Mouse (Mus musculus) kidney, embryonic 15.5 days (tissue): ENCODE measurements around the gene Csn3. TPM values are rescaled to one million over a fixed set of nuclear protein-coding genes. Genes with fewer than 3 reads are reported as not detected.

Experiments
- ATAC-seq: fragments of 200-750 bp; cut with Nextera tagmentation; replicated peaks from 2 replicates; pipeline ENCODE4 v1.8.0; 2017; ENCODE audit warnings: moderate TSS enrichment; ENCODE audit not compliant: low FRiP score
- H3K27ac ChIP-seq: fragments of 300-500 bp; sonication (generic); 2 replicates; pipeline ENCODE4 v1.5.1; 2015; ENCODE audit warnings: mild to moderate bottlenecking, inconsistent platforms
- H3K27me3 ChIP-seq: fragments of 300-500 bp; sonication (generic); 2 replicates; pipeline ENCODE4 v1.6.1; 2015; ENCODE audit warnings: inconsistent platforms
- H3K36me3 ChIP-seq: fragments of 300-500 bp; sonication (generic); 2 replicates; pipeline ENCODE4 v1.6.1; 2015; ENCODE audit warnings: inconsistent platforms
- H3K4me1 ChIP-seq: fragments of 300-500 bp; sonication (generic); 2 replicates; pipeline ENCODE4 v1.6.1; 2015; ENCODE audit warnings: inconsistent platforms
- H3K4me2 ChIP-seq: fragments of 300-500 bp; sonication (generic); 2 replicates; pipeline ENCODE4 v1.6.1; 2015; ENCODE audit warnings: moderate library complexity, mild to moderate bottlenecking, inconsistent platforms
- H3K4me3 ChIP-seq: fragments of 300-500 bp; sonication (generic); replicated peaks from 2 replicates; pipeline ENCODE4 v1.5.1; 2015; ENCODE audit warnings: mild to moderate bottlenecking, inconsistent platforms
- H3K9ac ChIP-seq: fragments of 300-500 bp; sonication (generic); 2 replicates; pipeline ENCODE4 v1.6.1; 2015; ENCODE audit warnings: mild to moderate bottlenecking, inconsistent platforms
- H3K9me3 ChIP-seq: fragments of 300-500 bp; sonication (generic); replicated peaks from 2 replicates; pipeline ENCODE4 v1.6.1; 2016; ENCODE audit warnings: inconsistent platforms
- WGBS: fragments of 180-500 bp; shearing (Covaris S2); methylation state at CpG from one replicate; pipeline ENCODE4 v1.1.7; 2015; ENCODE audit warnings: mixed read lengths; 5-methylcytosine and 5-hydroxymethylcytosine counted together
- polyA plus RNA-seq: library from polyadenylated mRNA; unstranded; fragments of >200 nt; fragmentation: Nextera tagmentation; extraction: Ambion mirVana; gene quantifications from 2 replicates; pipeline ENCODE4 v1.2.1, GENCODE M21; 2015

The Csn3 gene
- 0.42 and 0.67 TPM in 2 replicates for polyA plus RNA-seq

DNA sequence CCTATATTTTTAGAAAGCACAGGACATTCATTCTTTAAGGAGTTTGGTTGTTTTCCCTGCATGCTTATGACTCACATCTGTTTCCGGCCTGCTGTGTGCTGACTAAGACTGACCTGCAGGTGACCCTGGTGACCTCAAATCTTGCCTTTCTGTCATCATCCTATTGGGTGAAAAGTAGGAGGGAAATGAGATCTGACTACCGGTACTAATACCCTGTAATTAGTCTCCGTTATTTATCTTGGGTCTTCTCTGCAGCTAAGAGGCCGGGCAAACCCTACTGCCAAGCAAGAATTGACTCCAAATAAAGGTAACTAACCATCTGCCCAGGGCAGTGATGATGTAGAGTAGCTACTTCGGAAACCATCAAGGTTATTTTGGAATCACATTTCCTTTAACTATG, at the start of gene Csn3:
Csn3 (plus strand) TSS at position 208 of the 400 bp plus-strand sequence.
- no peak within 1 kb of the TSS for H3K9ac ChIP-seq
- no peak within 1 kb of the TSS for H3K4me3 ChIP-seq
- no peaks in the 10 kb centered on the region for H3K9me3 ChIP-seq
- WGBS: 32% methylated on average over 5 of the region's 5 CpGs
- H3K4me1 ChIP-seq: no peaks in the 10 kb centered on the region
- no peak within 1 kb of the TSS for H3K27ac ChIP-seq
- no peak for ATAC-seq
- H3K4me2 ChIP-seq: no peak within 1 kb of the TSS
- no peaks in the 10 kb centered on the region for H3K27me3 ChIP-seq
- no peaks in the 10 kb centered on the region for H3K36me3 ChIP-seq

DNA sequence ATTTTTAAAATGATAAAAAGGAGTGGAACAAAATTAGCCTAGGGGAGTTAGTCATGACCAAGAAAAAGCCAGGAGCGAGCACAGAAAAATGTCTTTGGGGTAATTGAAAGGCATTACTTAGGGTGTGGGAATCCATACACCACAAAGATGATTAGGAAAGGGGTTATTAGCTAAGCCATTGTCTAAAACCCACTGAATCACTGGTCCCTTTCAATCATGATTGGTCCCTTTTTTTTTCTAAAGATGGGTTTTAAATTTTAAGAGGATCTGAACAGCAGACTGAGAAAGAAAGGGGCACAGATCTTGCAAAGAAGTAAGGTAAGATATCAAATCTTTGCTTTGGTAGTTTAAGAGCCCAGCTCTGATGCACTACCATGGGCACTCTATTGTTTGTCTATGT, 40.6 kb upstream of the Csn3 start, which contains the start of gene Odam:
Odam (plus strand) TSS at position 301 of the 400 bp plus-strand sequence.
- H3K9ac ChIP-seq: no peak within 1 kb of the TSS
- H3K9me3 ChIP-seq: no peaks in the 10 kb centered on the region
- H3K4me2 ChIP-seq: no peak within 1 kb of the TSS
- H3K4me1 ChIP-seq: no peaks in the 10 kb centered on the region
- H3K4me3 ChIP-seq: no peak within 1 kb of the TSS
- no peak within 1 kb of the TSS for H3K27ac ChIP-seq
- ATAC-seq: no peak
- WGBS: 85% methylated on average over 1 of the region's 1 CpGs
- no peaks in the 10 kb centered on the region for H3K27me3 ChIP-seq
- H3K36me3 ChIP-seq: no peaks in the 10 kb centered on the region

DNA sequence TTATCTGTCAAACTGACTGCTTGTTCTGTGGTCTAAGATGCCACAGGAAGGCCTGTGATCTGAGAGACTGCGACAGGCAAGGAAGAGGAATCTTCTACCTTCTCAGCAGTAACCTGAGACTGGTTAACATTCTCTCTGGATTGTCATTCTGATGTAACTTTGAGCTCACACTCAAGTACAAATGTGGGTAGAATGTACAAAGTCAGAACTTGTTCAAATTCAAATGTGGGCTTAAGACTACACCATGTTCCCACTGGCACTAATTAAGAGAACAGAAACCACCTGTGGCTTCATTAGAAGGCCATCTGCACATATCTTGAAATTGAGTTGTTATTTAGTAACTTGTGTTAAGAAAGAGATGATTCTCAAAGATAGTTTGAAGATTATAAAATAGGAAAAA, 6.2 kb downstream of the Csn3 start:
- H3K4me2 ChIP-seq: no peak overlapping the region
- ATAC-seq: no peak
- no peaks in the 10 kb centered on the region for H3K36me3 ChIP-seq
- no peaks in the 10 kb centered on the region for H3K9me3 ChIP-seq
- no peaks in the 10 kb centered on the region for H3K27me3 ChIP-seq
- H3K9ac ChIP-seq: no peak overlapping the region
- WGBS: 64% methylated on average over 1 of the region's 1 CpGs
- H3K4me1 ChIP-seq: no peaks in the 10 kb centered on the region
- no peak overlapping the region for H3K4me3 ChIP-seq
- no peak overlapping the region for H3K27ac ChIP-seq

DNA sequence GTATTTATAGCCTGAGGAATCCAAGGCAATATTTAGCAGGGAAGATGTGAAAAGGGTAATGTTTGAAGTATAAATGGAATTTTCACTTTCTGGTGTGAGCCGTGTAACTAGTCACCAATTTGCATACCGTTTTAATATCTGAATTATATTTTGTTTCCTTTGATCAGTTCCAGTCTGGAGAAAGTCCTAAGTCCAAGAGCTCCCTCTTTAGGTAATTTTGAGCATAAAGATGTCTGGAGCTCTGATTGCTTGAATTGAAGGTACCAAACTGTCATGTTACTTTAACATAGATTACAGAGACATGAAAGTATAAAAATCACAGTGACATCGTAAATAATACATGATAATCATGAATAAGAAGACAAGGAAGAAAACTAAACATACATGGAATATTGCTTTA, 15.4 kb downstream of the Csn3 start:
- H3K27ac ChIP-seq: no peak overlapping the region
- no peaks in the 10 kb centered on the region for H3K9me3 ChIP-seq
- no peak for ATAC-seq
- no peaks in the 10 kb centered on the region for H3K27me3 ChIP-seq
- no peak overlapping the region for H3K9ac ChIP-seq
- H3K36me3 ChIP-seq: no peaks in the 10 kb centered on the region
- H3K4me2 ChIP-seq: no peak overlapping the region
- H3K4me3 ChIP-seq: no peak overlapping the region
- H3K4me1 ChIP-seq: no peaks in the 10 kb centered on the region
- 46% methylated on average over 3 of the region's 3 CpGs for WGBS

DNA sequence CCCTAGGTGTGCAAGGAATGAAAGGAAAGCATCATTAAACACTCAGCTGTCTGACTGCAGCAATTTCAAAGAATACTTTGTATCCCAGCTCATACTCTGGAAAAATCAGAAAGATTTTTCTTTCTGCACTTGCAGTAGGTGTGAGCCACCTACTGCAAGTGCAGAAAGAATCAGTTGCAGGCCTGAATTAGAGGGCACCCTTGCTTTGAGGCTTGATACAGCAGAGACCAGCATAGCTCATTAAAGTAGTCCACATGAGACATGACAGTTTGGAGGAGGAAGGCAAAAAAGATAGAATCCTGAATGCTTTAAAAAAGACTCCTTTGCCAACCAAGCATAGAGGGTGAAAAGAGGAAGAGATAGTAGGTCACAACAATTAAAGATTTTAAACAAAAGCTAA, 17.1 kb downstream of the Csn3 start:
- H3K27me3 ChIP-seq: no peaks in the 10 kb centered on the region
- no peaks in the 10 kb centered on the region for H3K36me3 ChIP-seq
- no peak overlapping the region for H3K27ac ChIP-seq
- no peak overlapping the region for H3K4me3 ChIP-seq
- H3K9ac ChIP-seq: no peak overlapping the region
- no peak for ATAC-seq
- no peak overlapping the region for H3K4me2 ChIP-seq
- H3K9me3 ChIP-seq: no peaks in the 10 kb centered on the region
- no peaks in the 10 kb centered on the region for H3K4me1 ChIP-seq

DNA sequence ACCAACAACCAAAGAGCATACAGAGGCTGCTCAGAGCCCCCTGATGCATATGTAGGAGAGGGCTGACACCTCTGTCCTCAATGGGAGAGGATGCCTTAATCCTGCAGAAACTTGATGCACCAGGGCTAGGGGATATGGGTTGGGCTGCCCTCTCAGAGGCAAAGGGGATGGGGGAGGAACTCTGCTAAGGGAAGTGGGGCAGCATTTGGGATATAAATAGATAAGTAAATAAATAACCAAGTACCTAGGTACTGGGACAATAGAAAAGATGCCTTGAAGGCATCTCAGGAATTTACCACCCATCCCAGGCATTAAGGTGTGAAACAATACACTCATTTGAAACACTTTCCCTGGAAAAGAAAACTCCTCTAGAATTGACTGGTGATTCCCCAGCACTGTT, 26.5 kb downstream of the Csn3 start:
- no peak for ATAC-seq
- Histone ChIP-seq H3K4me2 (no peak overlapping the region), H3K27me3 (no peaks in the 10 kb centered on the region), H3K4me3 (no peak overlapping the region), H3K27ac (no peak overlapping the region), H3K9ac (no peak overlapping the region), H3K4me1 (no peaks in the 10 kb centered on the region), H3K9me3 (no peaks in the 10 kb centered on the region), H3K36me3 (no peaks in the 10 kb centered on the region)

DNA sequence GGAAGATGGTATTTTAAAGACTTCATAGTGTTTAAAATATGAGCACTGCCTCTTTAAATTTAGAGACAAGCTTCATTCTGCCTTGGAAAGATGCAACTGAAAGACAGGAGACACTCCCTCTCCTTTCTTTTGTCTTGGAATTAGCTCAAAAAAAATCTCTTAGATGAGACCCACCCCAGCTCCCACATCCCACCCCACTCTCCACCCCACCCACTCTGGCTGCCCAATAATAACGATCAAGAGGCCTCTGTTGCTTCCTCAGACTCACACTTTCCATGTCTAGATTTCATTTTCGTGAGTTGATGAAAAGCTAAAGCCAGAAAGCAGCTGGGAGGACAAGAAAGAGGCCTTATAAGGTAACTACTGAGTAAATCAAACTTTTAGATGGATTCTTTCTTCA, 43.8 kb downstream of the Csn3 start, which contains the start of the genes 2310003L06Rik and Gm28434:
2310003L06Rik (plus strand) TSS at position 259 of the 400 bp plus-strand sequence.
Gm28434 (plus strand) TSS at position 317 of the 400 bp plus-strand sequence.
- no peak for ATAC-seq
- WGBS: 63% methylated on average over 2 of the region's 2 CpGs

DNA sequence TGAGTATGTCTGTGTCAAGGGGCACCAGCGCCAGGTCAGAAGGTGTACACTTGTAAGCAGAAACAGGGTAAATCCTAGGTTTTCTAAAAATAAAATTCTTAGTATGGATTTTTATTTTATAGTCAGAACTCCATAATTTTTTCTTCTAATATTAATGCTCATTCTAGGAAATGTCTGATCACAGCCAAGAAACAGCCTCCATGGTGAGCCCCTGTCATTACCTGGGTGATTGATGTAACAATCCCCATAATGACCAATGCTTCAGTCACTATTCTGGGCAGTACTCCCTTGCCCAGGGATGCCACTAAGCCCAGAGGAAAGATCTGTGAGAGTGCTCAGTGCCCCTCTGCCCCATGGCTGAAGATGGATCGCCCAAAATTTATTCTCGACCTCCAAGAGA, 53.8 kb downstream of the Csn3 start, which contains the start of gene Cabs1:
Cabs1 (plus strand) TSS at position 301 of the 400 bp plus-strand sequence.
- H3K9me3 ChIP-seq: no peaks in the 10 kb centered on the region
- WGBS: 90% methylated on average over 3 of the region's 3 CpGs
- ATAC-seq: no peak

More for the DNA sequence above, 43.8 kb downstream of the Csn3 start, which contains the start of the genes 2310003L06Rik and Gm28434:
- Histone ChIP-seq H3K4me1 (no peaks in the 10 kb centered on the region), H3K27ac (no peak within 1 kb of the TSS), H3K36me3 (no peaks in the 10 kb centered on the region), H3K4me2 (no peak within 1 kb of the TSS), H3K9ac (no peak within 1 kb of the TSS), H3K9me3 (no peaks in the 10 kb centered on the region), H3K27me3 (no peaks in the 10 kb centered on the region), H3K4me3 (no peak within 1 kb of the TSS)

More for the DNA sequence above, 53.8 kb downstream of the Csn3 start, which contains the start of gene Cabs1:
- Histone ChIP-seq H3K27me3 (no peaks in the 10 kb centered on the region), H3K27ac (no peak within 1 kb of the TSS), H3K36me3 (no peaks in the 10 kb centered on the region), H3K4me2 (no peak within 1 kb of the TSS), H3K4me1 (no peaks in the 10 kb centered on the region), H3K9ac (no peak within 1 kb of the TSS), H3K4me3 (no peak within 1 kb of the TSS)

Other genes with a start within 250 kb of the Csn3 start
- not detected in 2 replicates for gene Csn2, start 225.9 kb upstream of the Csn3 start, polyA plus RNA-seq
- gene Csn1s2a, start 151.0 kb upstream of the Csn3 start, polyA plus RNA-seq: not detected in 2 replicates
- gene Csn1s2b, start 117.5 kb upstream of the Csn3 start, polyA plus RNA-seq: not detected in 2 replicates
- not detected in 2 replicates for gene Prr27, start 99.9 kb upstream of the Csn3 start, polyA plus RNA-seq
- not detected in 2 replicates for gene Odam, start 40.5 kb upstream of the Csn3 start, polyA plus RNA-seq
- not detected in 2 replicates for gene 2310003L06Rik, start 43.9 kb downstream of the Csn3 start, polyA plus RNA-seq
- not detected in 2 replicates for gene Gm28434, start 43.9 kb downstream of the Csn3 start, polyA plus RNA-seq
- gene Cabs1, start 53.9 kb downstream of the Csn3 start, polyA plus RNA-seq: not detected in 2 replicates
- gene Smr3a, start 77.0 kb downstream of the Csn3 start, polyA plus RNA-seq: not detected in 2 replicates
- not detected in 2 replicates for gene Smr2, start 161.0 kb downstream of the Csn3 start, polyA plus RNA-seq
- not detected in 2 replicates for gene Gm11116, start 186.0 kb downstream of the Csn3 start, polyA plus RNA-seq
- not detected in 2 replicates for gene Gm11115, start 228.5 kb downstream of the Csn3 start, polyA plus RNA-seq